Mouse (Mus musculus): ENCODE results near the gene Ddx47. TPM values are rescaled to one million over a fixed set of nuclear protein-coding genes. Genes with fewer than 3 reads are reported as not detected.

Ddx47 gene
- polyA plus RNA-seq, 2 experiments: 45.5 to 50.7 TPM

DNA sequence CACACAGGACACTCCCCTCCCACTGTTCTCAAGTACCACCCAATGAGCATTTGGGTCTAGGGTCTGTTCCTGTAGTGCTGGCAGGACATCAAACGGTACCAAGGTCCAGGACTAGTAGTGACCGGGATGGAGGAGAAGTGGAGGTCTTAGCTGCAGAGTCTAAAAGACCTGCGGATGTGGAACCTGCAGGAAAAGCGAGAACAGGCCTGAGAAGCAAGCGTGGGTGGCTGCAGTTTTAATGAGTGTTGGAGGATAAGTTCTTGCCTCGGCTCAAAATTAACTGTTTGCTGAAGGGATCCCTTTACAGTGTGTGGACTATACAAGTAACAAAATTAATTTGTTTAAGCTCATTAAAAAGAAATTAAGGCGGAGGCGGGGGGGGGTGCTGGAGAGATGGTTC lies 16.4 kb upstream of the Ddx47 start:
- ATAC-seq (ENCODE audit: insufficient read depth): no peak

DNA sequence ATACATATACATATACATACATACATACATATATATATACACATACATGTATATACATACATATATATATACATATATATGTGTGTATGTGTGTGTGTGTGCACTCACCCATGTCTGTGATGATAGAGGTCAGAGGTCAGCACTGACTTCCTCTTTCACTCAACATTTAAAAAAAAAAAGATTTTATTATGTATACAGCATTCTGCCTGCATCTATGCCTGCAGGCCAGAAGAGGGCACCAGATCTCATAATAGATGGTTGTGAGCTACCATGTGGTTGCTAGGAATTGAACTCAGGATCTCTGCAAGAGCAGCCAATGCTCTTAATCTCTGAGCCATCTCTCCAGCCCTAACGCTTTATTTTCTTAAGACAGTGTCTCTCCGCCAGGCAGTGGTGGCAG lies 14.5 kb upstream of the Ddx47 start:
- Histone ChIP-seq H3K4me1 (replicated peaks; ENCODE audit: control insufficient read depth in 2 of 2, insufficient read depth in 2 of 2, low read length in 1 of 2) (no peaks in the 10 kb centered on the region; a peak in 1 of 4 replicates), H3K9ac (replicated peaks) (no peak overlapping the region), H3K27ac (no peak overlapping the region), H3K36me3 (replicated peaks; ENCODE audit: control insufficient read depth, insufficient read depth, low read depth) (no peaks in the 10 kb centered on the region), H3K27me3 (ENCODE audit: control insufficient read depth, insufficient read depth, low read length) (no peaks in the 10 kb centered on the region), H3K4me2 (ENCODE audit: low read depth) (no peak overlapping the region), H3K4me3 (ENCODE audit: insufficient read depth in 1 of 2, low read depth in 2 of 2, low read length in 2 of 2) (no peak overlapping the region), H3K9me3 (ENCODE audit: control insufficient read depth, low read length) (no peaks in the 10 kb centered on the region)
- TF ChIP-seq EP300 (IDR thresholded peaks at IDR 0.05; ENCODE audit: low read depth): no peak
- peak; percentile 66 for TF ChIP-seq CTCF (IDR thresholded peaks at IDR 0.05; ENCODE audit: low read depth)
- 67% methylated on average over 2 of the region's 2 CpGs for WGBS (ENCODE audit: insufficient replicate concordance)
- ATAC-seq (ENCODE audit: insufficient read depth) (no peak), DNase-seq (ENCODE audit: low read depth in 3 of 3, low spot score in 3 of 3) (no peak)

More for the DNA sequence above, 16.4 kb upstream of the Ddx47 start:
- WGBS (ENCODE audit: insufficient replicate concordance): 77% methylated on average over 8 of the region's 8 CpGs
- Histone ChIP-seq H3K4me3 (ENCODE audit: insufficient read depth in 1 of 2, low read depth in 2 of 2, low read length in 2 of 2) (no peak overlapping the region), H3K36me3 (replicated peaks; ENCODE audit: control insufficient read depth, insufficient read depth, low read depth) (no peaks in the 10 kb centered on the region), H3K9me3 (ENCODE audit: control insufficient read depth, low read length) (no peaks in the 10 kb centered on the region), H3K4me1 (replicated peaks; ENCODE audit: control insufficient read depth in 2 of 2, insufficient read depth in 2 of 2, low read length in 1 of 2) (no peaks in the 10 kb centered on the region; a peak in 1 of 4 replicates), H3K9ac (replicated peaks) (no peak overlapping the region), H3K27ac (no peak overlapping the region), H3K4me2 (ENCODE audit: low read depth) (no peak overlapping the region), H3K27me3 (ENCODE audit: control insufficient read depth, insufficient read depth, low read length) (no peaks in the 10 kb centered on the region)
- TF ChIP-seq CTCF (IDR thresholded peaks at IDR 0.05; ENCODE audit: low read depth) (no peak), EP300 (IDR thresholded peaks at IDR 0.05; ENCODE audit: low read depth) (no peak)
- DNase-seq (ENCODE audit: low read depth in 3 of 3, low spot score in 3 of 3): no peak

DNA sequence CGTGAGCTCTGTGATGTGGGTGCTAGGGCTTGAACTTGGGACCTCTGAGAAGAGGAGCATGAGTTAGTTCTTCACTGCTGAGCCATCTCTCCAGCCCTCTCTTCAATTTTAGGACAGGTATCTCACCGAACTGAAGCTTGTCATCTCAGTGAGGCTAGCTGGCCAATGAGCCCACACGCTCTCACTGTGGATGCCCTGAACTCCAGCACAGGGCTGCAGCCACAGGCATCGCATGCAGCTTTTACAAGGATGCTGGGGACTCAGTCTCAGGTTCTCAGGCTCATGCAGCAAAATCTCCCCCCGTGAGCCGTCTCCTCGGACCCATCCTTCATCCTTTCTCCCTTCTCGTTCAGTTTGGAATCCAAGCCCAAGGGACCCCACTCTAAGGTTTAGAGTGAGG lies 13.3 kb upstream of the Ddx47 start:
- no peaks in the 10 kb centered on the region; a peak in 1 of 4 replicates for H3K4me1 ChIP-seq (replicated peaks; ENCODE audit: control insufficient read depth in 2 of 2, insufficient read depth in 2 of 2, low read length in 1 of 2)
- WGBS (ENCODE audit: insufficient replicate concordance): 82% methylated on average over 8 of the region's 8 CpGs
- no peak overlapping the region for H3K4me3 ChIP-seq (ENCODE audit: insufficient read depth in 1 of 2, low read depth in 2 of 2, low read length in 2 of 2)

DNA sequence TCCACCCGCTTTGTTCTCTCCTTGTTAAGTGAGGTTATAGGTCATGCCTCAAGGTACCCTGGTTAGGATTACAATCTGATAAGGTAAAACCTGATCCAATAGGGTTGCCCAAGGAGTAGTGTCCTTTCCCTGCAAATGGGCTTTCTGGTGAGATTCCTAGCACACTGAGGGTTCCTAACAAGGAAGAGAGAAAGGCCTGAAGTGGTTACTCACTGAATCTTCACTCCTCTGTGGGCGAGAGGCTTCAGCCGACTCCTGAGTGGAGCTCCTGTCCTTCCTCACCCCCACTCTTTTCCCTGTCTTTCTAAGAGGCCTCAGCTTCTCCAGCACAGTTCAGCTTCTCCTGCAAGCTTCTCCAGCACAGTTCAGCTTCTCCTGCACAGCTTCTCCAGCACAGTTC lies 12.6 kb upstream of the Ddx47 start:
- Histone ChIP-seq H3K36me3 (replicated peaks; ENCODE audit: control insufficient read depth, insufficient read depth, low read depth) (no peaks in the 10 kb centered on the region), H3K9ac (replicated peaks) (no peak overlapping the region), H3K4me3 (ENCODE audit: insufficient read depth in 1 of 2, low read depth in 2 of 2, low read length in 2 of 2) (no peak overlapping the region), H3K9me3 (ENCODE audit: control insufficient read depth, low read length) (no peaks in the 10 kb centered on the region), H3K4me1 (replicated peaks; ENCODE audit: control insufficient read depth in 2 of 2, insufficient read depth in 2 of 2, low read length in 1 of 2) (no peaks in the 10 kb centered on the region; a peak in 1 of 4 replicates), H3K27me3 (ENCODE audit: control insufficient read depth, insufficient read depth, low read length) (no peaks in the 10 kb centered on the region), H3K4me2 (ENCODE audit: low read depth) (no peak overlapping the region), H3K27ac (no peak overlapping the region)
- TF ChIP-seq CTCF (IDR thresholded peaks at IDR 0.05; ENCODE audit: low read depth) (no peak), EP300 (IDR thresholded peaks at IDR 0.05; ENCODE audit: low read depth) (no peak)
- ATAC-seq (ENCODE audit: insufficient read depth): no peak
- DNase-seq (ENCODE audit: low read depth in 3 of 3, low spot score in 3 of 3): no peak
- WGBS (ENCODE audit: insufficient replicate concordance): 71% methylated on average over 3 of the region's 3 CpGs

More for the DNA sequence above, 13.3 kb upstream of the Ddx47 start:
- Histone ChIP-seq H3K27me3 (ENCODE audit: control insufficient read depth, insufficient read depth, low read length) (no peaks in the 10 kb centered on the region), H3K36me3 (replicated peaks; ENCODE audit: control insufficient read depth, insufficient read depth, low read depth) (no peaks in the 10 kb centered on the region), H3K9ac (replicated peaks) (no peak overlapping the region), H3K9me3 (ENCODE audit: control insufficient read depth, low read length) (no peaks in the 10 kb centered on the region), H3K27ac (no peak overlapping the region), H3K4me2 (ENCODE audit: low read depth) (no peak overlapping the region)
- ATAC-seq (ENCODE audit: insufficient read depth): no peak
- no peak for DNase-seq (ENCODE audit: low read depth in 3 of 3, low spot score in 3 of 3)
- TF ChIP-seq CTCF (IDR thresholded peaks at IDR 0.05; ENCODE audit: low read depth) (no peak), EP300 (IDR thresholded peaks at IDR 0.05; ENCODE audit: low read depth) (no peak)

DNA sequence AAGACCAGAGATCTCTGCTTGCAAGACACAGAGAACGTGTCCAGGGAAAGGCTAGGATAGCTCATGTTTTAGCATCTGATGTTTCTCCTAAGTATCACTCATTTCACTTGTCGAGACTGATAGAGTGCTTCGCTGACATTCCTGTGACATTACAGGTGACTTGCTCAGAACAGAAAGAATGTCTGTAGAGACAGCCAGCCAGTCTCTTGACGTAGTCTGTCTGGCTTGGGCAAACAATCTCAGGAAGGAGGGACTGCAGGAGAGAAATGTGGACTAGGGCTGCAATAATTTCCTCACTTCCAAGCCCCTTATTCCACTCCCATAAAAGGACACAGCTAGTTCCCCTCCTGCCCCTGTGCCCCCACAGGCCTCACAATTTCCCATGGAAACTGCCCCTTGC lies 11.1 kb upstream of the Ddx47 start:
- no peak overlapping the region for H3K9ac ChIP-seq (replicated peaks)
- 62% methylated on average over 4 of the region's 4 CpGs for WGBS (ENCODE audit: insufficient replicate concordance)
- ATAC-seq (ENCODE audit: insufficient read depth) (no peak), DNase-seq (ENCODE audit: low read depth in 3 of 3, low spot score in 3 of 3) (no peak)
- H3K4me1 ChIP-seq (replicated peaks; ENCODE audit: control insufficient read depth in 2 of 2, insufficient read depth in 2 of 2, low read length in 1 of 2): no peaks in the 10 kb centered on the region
- no peaks in the 10 kb centered on the region for H3K9me3 ChIP-seq (ENCODE audit: control insufficient read depth, low read length)
- TF ChIP-seq EP300 (IDR thresholded peaks at IDR 0.05; ENCODE audit: low read depth) (no peak), CTCF (IDR thresholded peaks at IDR 0.05; ENCODE audit: low read depth) (no peak)
- no peak overlapping the region for H3K4me2 ChIP-seq (ENCODE audit: low read depth)
- no peak overlapping the region for H3K27ac ChIP-seq
- no peak overlapping the region for H3K4me3 ChIP-seq (ENCODE audit: insufficient read depth in 1 of 2, low read depth in 2 of 2, low read length in 2 of 2)
- no peaks in the 10 kb centered on the region for H3K36me3 ChIP-seq (replicated peaks; ENCODE audit: control insufficient read depth, insufficient read depth, low read depth)
- no peaks in the 10 kb centered on the region for H3K27me3 ChIP-seq (ENCODE audit: control insufficient read depth, insufficient read depth, low read length)

All from liver, embryonic 14.5 days (tissue).